Mouse (Mus musculus): ENCODE data around the gene Aldh1b1.

- TF ChIP-seq POLR2A (IDR thresholded peaks at IDR 0.05; ENCODE audit: extremely low read depth, insufficient read depth, low read length), result no peak
- no peak for TF ChIP-seq CTCF (IDR thresholded peaks at IDR 0.05; ENCODE audit: low read depth, low read length)
Measured at GRCm38 (mm10) chr4:45826275-45827040, 27.6 kb downstream of the Aldh1b1 start, which contains the start of gene Igfbpl1.

All from liver, adult 2 months (tissue).